Mouse (Mus musculus): ENCODE measurements around the gene Nr1h4. TPM values are rescaled to one million over a fixed set of nuclear protein-coding genes. Genes with fewer than 3 reads are reported as not detected.
A peak's percentile ranks its signal among the peaks of the same experiment; 100 is the strongest.

The Nr1h4 gene
- polyA plus RNA-seq (2015; fragmentation: Nextera tagmentation; extraction: Ambion mirVana), result 10.5 and 11.5 TPM in 2 replicates

DNA sequence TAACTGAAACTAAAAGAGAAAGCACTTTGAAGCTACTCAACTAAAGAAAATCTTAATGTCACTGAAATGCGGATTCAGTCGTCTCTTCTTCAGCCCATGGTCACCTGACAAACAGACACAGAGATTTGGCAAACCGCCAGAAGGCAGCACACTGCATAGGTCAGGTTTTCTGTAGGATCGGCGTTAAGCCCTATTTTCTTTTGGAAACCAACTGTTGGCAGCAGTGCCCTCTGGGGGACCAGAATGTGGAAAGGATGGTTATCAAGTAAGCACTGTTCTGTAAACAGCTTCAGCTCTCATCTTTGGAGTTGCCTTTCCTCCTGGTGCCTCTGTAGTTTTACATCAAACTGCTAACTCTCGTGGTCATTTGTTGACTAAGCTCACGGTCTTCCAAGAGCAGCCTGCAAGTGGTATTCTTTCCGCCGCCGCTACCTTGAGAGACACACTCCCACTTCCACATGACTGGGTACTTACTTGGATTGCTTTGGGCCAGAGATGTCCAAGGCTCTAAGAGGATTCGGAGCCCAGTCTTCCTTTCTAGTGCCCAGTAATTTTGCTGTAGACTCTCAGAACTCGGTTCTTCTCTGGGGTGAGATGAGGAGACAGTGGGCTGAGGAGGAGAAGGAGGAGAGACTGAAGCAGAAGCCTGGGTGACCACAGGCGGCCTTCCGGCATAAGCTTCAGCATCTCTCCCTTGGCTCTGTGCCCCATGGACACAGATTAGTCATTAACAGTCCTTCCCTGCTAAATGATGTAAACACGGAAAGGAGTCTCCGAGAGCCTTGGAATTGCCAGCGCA is at the start of gene Nr1h4:
Nr1h4 (minus strand) TSS at position 657 of the 799 bp plus-strand sequence.
- TF ChIP-seq CTCF (IDR thresholded peaks at IDR 0.05; ENCODE audit: low read depth) (no peak), EP300 (optimal IDR thresholded peaks at IDR 0.05) (no peak)
- H3K27ac ChIP-seq (replicated peaks), result peak within 1 kb of the TSS; percentile 58; the same call in 1 of the 2 replicates
- no peaks in the 10 kb centered on the region for H3K36me3 ChIP-seq (ENCODE audit: control insufficient read depth, insufficient read depth, low read length)
- H3K9me3 ChIP-seq (ENCODE audit: control insufficient read depth, low read length), result no peaks in the 10 kb centered on the region
- H3K4me1 ChIP-seq (replicated peaks; ENCODE audit: control insufficient read depth, insufficient read depth), result no peaks in the 10 kb centered on the region
- peak; percentile 65 for ATAC-seq (ENCODE audit: low FRiP score, low TSS enrichment)
- no peaks in the 10 kb centered on the region for H3K27me3 ChIP-seq (ENCODE audit: control insufficient read depth, insufficient read depth, low read length)
- WGBS, result 53% methylated on average over 17 of the region's 17 CpGs
- H3K9ac ChIP-seq (ENCODE audit: low read length), result peak within 1 kb of the TSS; percentile 2; the same call in 1 of the 2 replicates
- no peak within 1 kb of the TSS for H3K4me3 ChIP-seq (ENCODE audit: low read depth, low read length)
- peak; percentile 49 for DNase-seq (ENCODE audit: low spot score)
- H3K4me2 ChIP-seq (replicated peaks; ENCODE audit: low read depth), result peak within 1 kb of the TSS; percentile 25

DNA sequence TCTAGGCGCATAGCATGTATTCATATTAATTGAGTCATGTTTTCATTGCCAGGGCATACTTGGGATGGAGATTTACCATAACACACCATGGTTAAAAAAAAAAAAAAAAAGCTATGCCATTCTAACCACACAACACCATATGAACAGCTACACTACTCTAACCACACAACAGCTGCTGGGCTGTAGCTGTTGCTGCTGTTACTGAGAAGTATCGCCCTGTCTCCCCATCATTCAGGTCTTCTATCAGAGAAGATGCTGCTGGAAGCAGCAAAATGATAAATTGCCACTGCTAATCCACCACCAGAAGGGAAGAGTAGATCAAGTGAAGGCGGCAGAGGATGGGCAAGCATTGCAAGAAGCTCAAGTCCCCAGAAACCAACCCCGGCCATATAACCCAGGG is 45.4 kb upstream of the Nr1h4 start:
- no peaks in the 10 kb centered on the region for H3K9me3 ChIP-seq (ENCODE audit: control insufficient read depth, low read length)
- H3K27me3 ChIP-seq (ENCODE audit: control insufficient read depth, insufficient read depth, low read length), result no peaks in the 10 kb centered on the region
- no peaks in the 10 kb centered on the region for H3K36me3 ChIP-seq (ENCODE audit: control insufficient read depth, insufficient read depth, low read length)
- H3K4me3 ChIP-seq (ENCODE audit: low read depth, low read length), result no peak overlapping the region
- ATAC-seq (ENCODE audit: low FRiP score, low TSS enrichment), result no peak
- no peak overlapping the region for H3K9ac ChIP-seq (ENCODE audit: low read length)
- TF ChIP-seq EP300 (optimal IDR thresholded peaks at IDR 0.05) (no peak), CTCF (IDR thresholded peaks at IDR 0.05; ENCODE audit: low read depth) (no peak)
- H3K4me2 ChIP-seq (replicated peaks; ENCODE audit: low read depth), result no peak overlapping the region
- H3K27ac ChIP-seq (replicated peaks), result no peak overlapping the region
- WGBS, result 78% methylated on average over 4 of the region's 4 CpGs
- H3K4me1 ChIP-seq (replicated peaks; ENCODE audit: control insufficient read depth, insufficient read depth), result no peaks in the 10 kb centered on the region
- no peak for DNase-seq (ENCODE audit: low spot score)

DNA sequence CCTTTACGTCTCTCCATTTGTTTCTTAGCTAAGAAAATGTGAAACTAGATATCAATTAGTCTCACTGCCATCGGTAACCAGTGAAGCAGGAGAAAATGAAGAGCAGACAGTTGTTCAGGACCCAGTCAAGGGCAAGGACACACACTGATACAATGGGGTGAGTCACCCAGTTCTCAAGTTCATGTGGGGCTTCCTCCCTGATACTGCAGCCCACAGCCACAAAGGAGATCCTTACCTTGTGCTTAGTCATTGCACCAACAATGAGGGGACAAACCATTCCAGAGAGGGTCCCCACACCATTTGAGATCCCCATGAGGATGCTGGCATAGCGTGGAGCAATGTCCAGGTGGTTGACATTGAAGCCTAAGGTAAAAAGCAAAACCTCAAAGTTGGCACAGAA is 44.3 kb upstream of the Nr1h4 start:
- ATAC-seq (ENCODE audit: low FRiP score, low TSS enrichment) (no peak), DNase-seq (ENCODE audit: low spot score) (no peak)
- no peaks in the 10 kb centered on the region for H3K27me3 ChIP-seq (ENCODE audit: control insufficient read depth, insufficient read depth, low read length)
- TF ChIP-seq EP300 (optimal IDR thresholded peaks at IDR 0.05) (no peak), CTCF (IDR thresholded peaks at IDR 0.05; ENCODE audit: low read depth) (no peak)
- H3K4me3 ChIP-seq (ENCODE audit: low read depth, low read length), result no peak overlapping the region
- no peak overlapping the region for H3K27ac ChIP-seq (replicated peaks)
- H3K4me2 ChIP-seq (replicated peaks; ENCODE audit: low read depth), result no peak overlapping the region
- no peaks in the 10 kb centered on the region for H3K36me3 ChIP-seq (ENCODE audit: control insufficient read depth, insufficient read depth, low read length)
- 79% methylated on average over 3 of the region's 3 CpGs for WGBS
- no peaks in the 10 kb centered on the region for H3K9me3 ChIP-seq (ENCODE audit: control insufficient read depth, low read length)
- H3K4me1 ChIP-seq (replicated peaks; ENCODE audit: control insufficient read depth, insufficient read depth), result no peaks in the 10 kb centered on the region
- H3K9ac ChIP-seq (ENCODE audit: low read length), result no peak overlapping the region

DNA sequence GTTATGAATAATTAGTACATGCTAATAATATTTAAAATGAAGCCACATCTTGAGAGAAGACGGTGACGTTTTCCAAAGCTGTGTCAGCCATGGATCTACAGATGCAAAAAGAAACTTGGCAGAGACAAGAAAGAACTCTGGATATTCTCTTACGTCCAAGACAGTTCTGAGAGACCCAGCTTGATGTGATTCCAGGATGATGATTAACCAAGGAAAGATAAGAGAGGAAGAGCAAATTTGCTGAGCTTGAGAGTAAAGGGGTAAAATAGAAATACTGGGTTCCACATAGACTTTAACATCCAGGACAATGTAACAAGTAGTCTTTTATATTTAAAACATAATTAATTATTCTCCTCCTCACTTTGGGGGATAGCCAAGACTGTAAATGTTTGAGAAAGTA is 40.0 kb upstream of the Nr1h4 start:
- Histone ChIP-seq H3K4me3 (ENCODE audit: low read depth, low read length) (no peak overlapping the region), H3K27me3 (ENCODE audit: control insufficient read depth, insufficient read depth, low read length) (no peaks in the 10 kb centered on the region), H3K36me3 (ENCODE audit: control insufficient read depth, insufficient read depth, low read length) (no peaks in the 10 kb centered on the region), H3K4me2 (replicated peaks; ENCODE audit: low read depth) (no peak overlapping the region), H3K27ac (replicated peaks) (no peak overlapping the region), H3K9ac (ENCODE audit: low read length) (no peak overlapping the region), H3K9me3 (ENCODE audit: control insufficient read depth, low read length) (no peaks in the 10 kb centered on the region), H3K4me1 (replicated peaks; ENCODE audit: control insufficient read depth, insufficient read depth) (no peaks in the 10 kb centered on the region)
- TF ChIP-seq EP300 (optimal IDR thresholded peaks at IDR 0.05) (no peak), CTCF (IDR thresholded peaks at IDR 0.05; ENCODE audit: low read depth) (no peak)
- ATAC-seq (ENCODE audit: low FRiP score, low TSS enrichment), result no peak
- no peak for DNase-seq (ENCODE audit: low spot score)
- WGBS, result 47% methylated on average over 3 of the region's 3 CpGs

DNA sequence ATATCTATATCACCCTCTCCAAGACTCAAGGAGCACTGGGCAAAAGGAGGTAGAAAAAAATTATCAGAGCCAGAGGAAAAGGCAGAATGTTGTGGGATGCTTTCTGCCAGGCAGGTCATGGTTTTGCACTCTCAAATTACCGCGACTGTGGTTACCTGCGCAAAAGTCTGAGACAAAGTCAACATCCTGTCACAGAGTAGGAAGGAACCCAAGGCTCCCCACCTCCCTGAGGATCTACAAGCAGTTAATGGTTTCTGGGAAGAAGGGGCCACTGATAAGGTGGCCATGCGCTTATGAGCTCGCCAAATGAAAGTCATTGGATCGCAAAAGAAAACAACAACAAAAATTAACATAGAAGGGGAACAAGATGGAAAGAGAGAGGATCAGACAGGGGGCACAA is 39.6 kb upstream of the Nr1h4 start:
- Histone ChIP-seq H3K9me3 (ENCODE audit: control insufficient read depth, low read length) (no peaks in the 10 kb centered on the region), H3K9ac (ENCODE audit: low read length) (no peak overlapping the region), H3K4me2 (replicated peaks; ENCODE audit: low read depth) (no peak overlapping the region), H3K27ac (replicated peaks) (no peak overlapping the region), H3K4me3 (ENCODE audit: low read depth, low read length) (no peak overlapping the region), H3K36me3 (ENCODE audit: control insufficient read depth, insufficient read depth, low read length) (no peaks in the 10 kb centered on the region), H3K27me3 (ENCODE audit: control insufficient read depth, insufficient read depth, low read length) (no peaks in the 10 kb centered on the region), H3K4me1 (replicated peaks; ENCODE audit: control insufficient read depth, insufficient read depth) (no peaks in the 10 kb centered on the region)
- DNase-seq (ENCODE audit: low spot score) (no peak), ATAC-seq (ENCODE audit: low FRiP score, low TSS enrichment) (no peak)
- no peak for TF ChIP-seq CTCF (IDR thresholded peaks at IDR 0.05; ENCODE audit: low read depth)
- no peak for TF ChIP-seq EP300 (optimal IDR thresholded peaks at IDR 0.05)
- 64% methylated on average over 6 of the region's 6 CpGs for WGBS

DNA sequence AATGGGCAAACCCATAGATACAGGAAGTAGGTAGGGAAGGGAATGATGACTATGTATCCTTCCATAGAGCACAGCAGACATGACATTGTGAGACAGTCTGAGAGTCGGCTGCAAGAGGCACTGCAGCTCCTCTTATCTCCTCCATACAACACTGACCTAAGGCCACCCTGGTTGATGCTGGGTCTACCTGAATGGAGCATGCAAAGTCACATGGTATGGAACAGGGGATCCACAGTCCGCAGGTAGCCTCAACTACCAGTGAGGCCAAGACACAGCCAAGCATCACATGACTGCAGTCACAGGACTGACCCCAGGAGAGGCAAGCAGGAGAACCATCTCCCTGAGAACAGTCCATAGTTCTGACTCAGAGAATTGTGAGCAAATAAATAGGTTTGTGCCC is 34.0 kb upstream of the Nr1h4 start:
- TF ChIP-seq CTCF (IDR thresholded peaks at IDR 0.05; ENCODE audit: low read depth), result no peak
- TF ChIP-seq EP300 (optimal IDR thresholded peaks at IDR 0.05), result no peak
- Histone ChIP-seq H3K9ac (ENCODE audit: low read length) (no peak overlapping the region), H3K36me3 (ENCODE audit: control insufficient read depth, insufficient read depth, low read length) (no peaks in the 10 kb centered on the region), H3K9me3 (ENCODE audit: control insufficient read depth, low read length) (no peaks in the 10 kb centered on the region), H3K27me3 (ENCODE audit: control insufficient read depth, insufficient read depth, low read length) (no peaks in the 10 kb centered on the region), H3K4me3 (ENCODE audit: low read depth, low read length) (no peak overlapping the region), H3K4me1 (replicated peaks; ENCODE audit: control insufficient read depth, insufficient read depth) (no peaks in the 10 kb centered on the region), H3K4me2 (replicated peaks; ENCODE audit: low read depth) (no peak overlapping the region), H3K27ac (replicated peaks) (no peak overlapping the region)
- ATAC-seq (ENCODE audit: low FRiP score, low TSS enrichment) (no peak), DNase-seq (ENCODE audit: low spot score) (no peak)
- WGBS, result 79% methylated on average over 2 of the region's 2 CpGs

All from stomach, postnatal 0 days (tissue).